Mouse (Mus musculus): Measurements from ENCODE around the gene Mcm9.

GRCm38 (mm10) chr10:53597121-53597881 is 32.9 kb downstream of the Mcm9 start:
- TF ChIP-seq CTCF (IDR thresholded peaks at IDR 0.05) (no peak), EP300 (IDR thresholded peaks at IDR 0.05) (no peak)
